Mouse (Mus musculus) spleen, adult 2 months (tissue): ENCODE measurements around the gene Kif13a.

Experiments
- CTCF ChIP-seq: fragments of 200-500 bp; IDR thresholded peaks from 2 replicates; pipeline ENCODE4 v1.5.1; 2011; ENCODE audit warnings: mild to moderate bottlenecking, inconsistent platforms; ENCODE audit not compliant: insufficient read depth, insufficient read length, insufficient replicate concordance; ENCODE audit errors: extremely low read depth
- POLR2A ChIP-seq: fragments of 200-500 bp; IDR thresholded peaks from 2 replicates; pipeline ENCODE4 v1.6.1; 2011; ENCODE audit warnings: low read depth, low read length, inconsistent platforms

DNA sequence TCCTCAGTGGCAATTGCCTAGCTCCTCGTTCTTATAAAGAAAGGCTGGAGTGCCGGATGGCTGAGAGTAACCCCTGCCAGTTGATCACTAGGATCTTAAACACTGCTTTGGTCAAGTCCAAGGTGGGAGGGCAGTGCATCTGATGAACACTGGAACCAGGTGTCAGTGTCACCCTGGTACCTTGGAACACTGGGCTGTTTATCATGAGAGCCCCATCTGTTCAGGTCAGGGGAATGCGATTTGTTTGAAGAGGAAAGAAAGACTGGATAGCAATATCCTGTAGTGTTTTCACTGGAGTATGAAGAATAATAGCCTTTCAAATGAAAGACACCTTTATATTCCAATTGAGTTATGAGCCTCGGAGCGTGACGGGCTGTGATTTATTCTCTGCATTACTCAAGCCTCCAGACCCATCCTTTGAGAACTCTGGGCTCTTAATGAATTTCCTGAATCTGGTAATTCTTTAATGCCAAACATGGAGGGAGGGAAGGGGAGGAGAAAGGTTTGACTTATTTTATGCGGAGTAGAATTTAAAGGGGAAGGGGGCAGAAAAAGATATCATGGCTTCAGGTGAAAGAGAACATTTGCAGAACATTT, 31.3 kb upstream of the Kif13a start:
- TF ChIP-seq CTCF = no peak
- no peak for TF ChIP-seq POLR2A
